Mouse (Mus musculus): ENCODE data around the gene Tle2. TPM values are rescaled to one million over a fixed set of nuclear protein-coding genes. Genes with fewer than 3 reads are reported as not detected.

Gene Tle2
- total RNA-seq, 2 experiments from 2014 or later: 30.1 to 65.0 TPM

GRCm38 (mm10) chr10:81575208-81575631 is 859 bp downstream of the Tle2 start:
- peak; percentile 73 to 85 for DNase-seq

GRCm38 (mm10) chr10:81575695-81576094 is 1.3 kb downstream of the Tle2 start:
- DNase-seq: peak; percentile 49 to 75

- no peak for DNase-seq
Observed at GRCm38 (mm10) chr10:81579967-81580366, 5.6 kb downstream of the Tle2 start.

- no peak for DNase-seq
Observed at GRCm38 (mm10) chr10:81580441-81581070, 6.2 kb downstream of the Tle2 start.

- DNase-seq: peak; percentile 49 to 53
Observed at GRCm38 (mm10) chr10:81583347-81583746, 9.0 kb downstream of the Tle2 start.

GRCm38 (mm10) chr10:81588739-81589138 is 14.4 kb downstream of the Tle2 start:
- no peak for DNase-seq

- no peak for DNase-seq
Observed at GRCm38 (mm10) chr10:81591846-81592245, 17.5 kb downstream of the Tle2 start.

GRCm38 (mm10) chr10:81592631-81593030 is 18.3 kb downstream of the Tle2 start:
- DNase-seq: no peak

- no peak for DNase-seq
Observed at GRCm38 (mm10) chr10:81593223-81593622, 18.9 kb downstream of the Tle2 start.

- no peak for DNase-seq
Observed at GRCm38 (mm10) chr10:81593935-81594334, 19.6 kb downstream of the Tle2 start.

- no peak for DNase-seq
Observed at GRCm38 (mm10) chr10:81595599-81595998, 21.2 kb downstream of the Tle2 start.

GRCm38 (mm10) chr10:81596611-81597010 is 22.2 kb downstream of the Tle2 start:
- DNase-seq: peak; percentile 48 to 74

- DNase-seq: peak; percentile 78 to 82
Observed at GRCm38 (mm10) chr10:81597137-81597950, 23.0 kb downstream of the Tle2 start.

GRCm38 (mm10) chr10:81598342-81598741 is 24.0 kb downstream of the Tle2 start:
- DNase-seq: no peak

- no peak for DNase-seq
Observed at GRCm38 (mm10) chr10:81598871-81599270, 24.5 kb downstream of the Tle2 start.

- DNase-seq: no peak
Observed at GRCm38 (mm10) chr10:81599630-81600029, 25.3 kb downstream of the Tle2 start.

GRCm38 (mm10) chr10:81600096-81600495 is 25.7 kb downstream of the Tle2 start:
- no peak for DNase-seq

- peak; percentile 96 to 97 for DNase-seq
Observed at GRCm38 (mm10) chr10:81600738-81601203, 26.4 kb downstream of the Tle2 start, which contains the start of gene Tle6. TSS of gene Tle6 (minus strand) at chr10:81601073.

GRCm38 (mm10) chr10:81601396-81601905 is 27.1 kb downstream of the Tle2 start:
- DNase-seq: no peak

GRCm38 (mm10) chr10:81602741-81603151 is 28.4 kb downstream of the Tle2 start:
- no peak for DNase-seq

GRCm38 (mm10) chr10:81604019-81604967 is 29.9 kb downstream of the Tle2 start:
- DNase-seq: no peak

All from adrenal gland, postnatal 36 days (tissue).